Mouse (Mus musculus): ENCODE results near the gene Trpm8. TPM values are rescaled to one million over a fixed set of nuclear protein-coding genes. Genes with fewer than 3 reads are reported as not detected.

Trpm8 gene
- total RNA-seq (2021): under 1 TPM in 1 of 2 experiments, not detected in 1; 0.15 TPM

- DNase-seq: peak; percentile 100
Measured at GRCm38 (mm10) chr1:88277098-88277817, at the start of gene Trpm8, which contains the start of gene Hjurp. Gene Trpm8, plus strand, starts transcription at chr1:88277661. Gene Hjurp, minus strand, starts transcription at chr1:88277633.

GRCm38 (mm10) chr1:88228121-88228520, 49.3 kb upstream of the Trpm8 start:
- DNase-seq: no peak

- DNase-seq: no peak
Measured at GRCm38 (mm10) chr1:88229566-88229965, 47.9 kb upstream of the Trpm8 start.

GRCm38 (mm10) chr1:88229986-88230385, 47.5 kb upstream of the Trpm8 start:
- no peak for DNase-seq

GRCm38 (mm10) chr1:88230421-88230820, 47.0 kb upstream of the Trpm8 start:
- no peak for DNase-seq

- no peak for DNase-seq
Measured at GRCm38 (mm10) chr1:88230981-88231802, 46.3 kb upstream of the Trpm8 start.

GRCm38 (mm10) chr1:88231803-88232499, 45.5 kb upstream of the Trpm8 start:
- no peak for DNase-seq

GRCm38 (mm10) chr1:88232664-88233380, 44.6 kb upstream of the Trpm8 start:
- DNase-seq: no peak

- DNase-seq: no peak
Measured at GRCm38 (mm10) chr1:88233421-88234247, 43.8 kb upstream of the Trpm8 start.

GRCm38 (mm10) chr1:88234248-88234610, 43.2 kb upstream of the Trpm8 start:
- DNase-seq: no peak

- DNase-seq: no peak
Measured at GRCm38 (mm10) chr1:88234646-88235045, 42.8 kb upstream of the Trpm8 start.

GRCm38 (mm10) chr1:88235046-88235893, 42.2 kb upstream of the Trpm8 start:
- DNase-seq: peak in 1 of 2 experiments; percentile 2

- DNase-seq: no peak
Measured at GRCm38 (mm10) chr1:88235894-88236415, 41.5 kb upstream of the Trpm8 start.

- DNase-seq: no peak
Measured at GRCm38 (mm10) chr1:88237311-88237710, 40.1 kb upstream of the Trpm8 start.

- DNase-seq: no peak
Measured at GRCm38 (mm10) chr1:88238771-88239170, 38.7 kb upstream of the Trpm8 start.

- DNase-seq: no peak
Measured at GRCm38 (mm10) chr1:88240072-88240471, 37.4 kb upstream of the Trpm8 start.

- DNase-seq: no peak
Measured at GRCm38 (mm10) chr1:88240579-88240978, 36.9 kb upstream of the Trpm8 start.

GRCm38 (mm10) chr1:88243861-88244260, 33.6 kb upstream of the Trpm8 start:
- DNase-seq: no peak

- no peak for DNase-seq
Measured at GRCm38 (mm10) chr1:88245881-88246280, 31.6 kb upstream of the Trpm8 start.

- DNase-seq: no peak
Measured at GRCm38 (mm10) chr1:88246386-88246785, 31.1 kb upstream of the Trpm8 start.

All from layer of hippocampus, postnatal 36 days (tissue).